Mouse (Mus musculus): Measurements from ENCODE around the gene Psme3.

Gene Psme3

DNA sequence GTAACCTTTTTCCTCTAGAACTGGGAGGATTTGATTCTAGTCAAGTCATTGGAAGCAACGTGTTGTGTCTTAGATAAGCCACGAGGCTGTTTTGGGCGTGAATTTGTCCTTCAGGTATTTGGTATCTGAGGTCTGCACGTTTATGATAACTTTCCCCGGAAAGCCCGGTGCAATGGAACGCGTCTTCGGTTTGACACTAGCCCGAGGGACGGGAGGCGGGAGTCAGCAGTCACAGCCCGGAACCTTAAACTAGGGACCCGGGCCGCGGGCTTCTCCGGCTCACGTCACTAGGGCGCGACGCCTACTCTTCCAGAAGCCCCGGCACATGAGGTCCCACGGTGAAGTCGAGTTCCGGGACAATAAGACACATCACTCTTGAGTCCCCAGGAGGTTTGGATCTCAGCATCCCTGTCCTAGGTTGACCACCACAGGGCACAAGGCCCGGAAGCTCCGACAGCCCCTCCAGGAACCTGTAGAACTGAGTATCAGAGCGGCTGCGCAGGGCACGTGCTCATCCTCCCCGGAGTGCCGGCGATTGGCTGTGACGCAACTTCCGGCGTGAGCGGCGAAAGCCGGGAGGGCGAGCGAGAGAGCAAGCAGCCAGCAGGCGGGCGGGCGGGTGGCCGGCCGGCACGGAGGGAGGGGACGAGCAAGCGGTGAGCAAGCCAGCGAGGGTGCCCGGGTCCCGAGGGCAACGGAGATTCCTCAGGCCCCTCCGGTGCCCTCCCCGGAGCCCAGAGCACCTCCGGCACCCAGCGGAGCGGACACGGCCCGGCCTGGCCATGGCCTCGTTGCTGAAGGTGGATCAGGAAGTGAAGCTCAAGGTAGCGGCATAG, at the start of gene Psme3:
Psme3 (plus strand) TSS at position 549 of the 836 bp plus-strand sequence.
- DNase-seq (ENCODE audit: low spot score in 2 of 2): peak; percentile 90 to 91

DNA sequence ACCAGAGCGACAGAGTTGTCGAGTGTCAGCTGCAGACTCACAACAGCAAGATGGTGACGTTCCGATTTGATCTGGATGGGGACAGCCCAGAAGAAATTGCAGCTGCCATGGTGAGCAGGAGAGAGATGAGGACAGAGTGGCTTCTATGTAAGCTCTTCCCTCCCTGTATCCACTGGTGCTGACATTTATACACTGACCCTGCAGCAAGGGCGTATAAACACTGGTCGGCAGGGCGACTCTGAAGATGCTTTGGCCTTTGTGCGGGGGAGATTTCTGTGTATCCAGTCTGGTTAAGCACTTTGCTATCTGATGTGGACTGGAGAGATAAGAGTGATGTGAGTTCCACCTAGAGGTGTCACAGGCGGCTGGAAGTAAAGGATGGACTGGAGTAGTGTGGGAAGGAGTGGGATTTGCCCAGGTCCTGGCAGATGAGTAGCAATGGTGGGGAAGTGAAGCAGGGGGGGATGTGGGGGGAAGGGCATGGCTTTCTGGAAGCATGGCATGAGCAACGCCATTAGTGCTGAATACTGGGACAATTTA, 46.4 kb upstream of the Psme3 start:
- DNase-seq (ENCODE audit: low spot score in 2 of 2): no peak

DNA sequence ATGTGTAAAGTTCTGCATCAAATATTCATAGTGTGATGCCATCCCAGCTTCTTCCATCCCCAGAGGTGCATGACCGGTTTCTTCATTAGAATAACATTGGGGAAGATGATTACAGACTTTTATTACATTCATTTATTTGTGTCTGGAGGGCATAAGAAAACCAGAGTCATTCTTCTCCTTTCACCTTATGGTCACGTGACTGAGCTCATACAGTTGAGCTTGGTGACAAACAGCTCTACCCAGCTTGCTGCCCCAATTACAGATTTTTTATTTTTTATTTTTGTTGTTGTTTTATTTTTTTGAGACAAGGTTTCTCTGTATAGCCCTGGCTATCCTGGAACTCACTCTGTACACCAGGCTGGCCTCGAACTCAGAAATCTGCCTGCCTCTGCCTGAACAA, 43.6 kb upstream of the Psme3 start:
- no peak for DNase-seq (ENCODE audit: low spot score in 2 of 2)

DNA sequence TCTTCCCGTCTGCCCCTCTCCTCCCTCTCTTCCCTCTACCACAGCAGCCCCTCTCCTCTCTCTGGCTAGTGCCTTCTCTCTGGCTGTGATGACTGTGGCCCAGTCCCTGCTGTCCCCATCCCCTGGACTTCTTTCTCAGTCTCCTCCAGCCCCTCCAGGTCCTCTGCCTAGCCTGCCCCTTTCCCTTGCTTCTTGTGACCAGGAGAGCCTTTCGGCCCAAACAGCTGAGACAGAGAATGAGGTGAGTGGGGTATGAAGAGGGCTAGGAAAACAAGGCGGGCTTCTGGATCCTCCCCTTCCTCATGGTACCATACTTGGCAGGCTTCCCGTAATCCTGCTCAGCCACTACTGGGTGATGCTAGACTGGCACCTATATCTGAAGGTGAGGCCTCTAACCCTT, 40.7 kb upstream of the Psme3 start:
- DNase-seq (ENCODE audit: low spot score in 2 of 2): no peak

DNA sequence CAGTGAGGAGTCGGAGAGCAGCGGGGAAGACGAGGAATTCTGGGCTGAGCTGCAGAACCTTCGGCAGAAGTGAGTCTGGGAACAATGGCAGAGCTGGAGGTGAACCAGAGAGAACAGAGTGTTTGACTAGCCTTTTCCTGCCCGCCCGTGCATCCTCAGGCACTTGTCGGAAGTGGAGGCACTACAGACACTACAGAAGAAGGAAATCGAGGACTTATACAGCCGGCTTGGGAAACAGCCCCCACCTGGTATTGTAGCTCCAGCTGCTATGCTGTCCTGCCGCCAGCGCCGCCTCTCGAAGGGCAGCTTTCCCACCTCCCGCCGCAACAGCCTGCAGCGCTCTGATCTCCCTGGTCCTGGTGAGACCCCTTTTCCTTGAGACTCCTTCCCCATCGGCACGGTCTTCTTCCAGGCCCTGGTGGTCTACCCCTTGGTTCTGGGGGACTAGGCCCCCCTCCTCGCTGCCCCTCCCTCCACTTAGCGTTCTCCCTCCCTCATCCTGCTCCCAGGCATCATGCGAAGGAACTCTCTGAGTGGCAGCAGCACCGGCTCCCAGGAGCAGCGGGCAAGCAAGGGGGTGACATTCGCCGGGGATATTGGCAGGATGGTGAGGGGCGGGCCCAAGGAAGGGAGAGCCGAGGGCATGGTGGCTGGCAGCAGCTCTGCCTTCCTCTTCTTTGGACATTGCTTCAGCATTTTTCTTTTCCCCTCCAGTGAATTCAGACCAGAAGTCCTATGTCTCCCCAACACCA, 39.5 kb upstream of the Psme3 start:
- no peak for DNase-seq (ENCODE audit: low spot score in 2 of 2)

DNA sequence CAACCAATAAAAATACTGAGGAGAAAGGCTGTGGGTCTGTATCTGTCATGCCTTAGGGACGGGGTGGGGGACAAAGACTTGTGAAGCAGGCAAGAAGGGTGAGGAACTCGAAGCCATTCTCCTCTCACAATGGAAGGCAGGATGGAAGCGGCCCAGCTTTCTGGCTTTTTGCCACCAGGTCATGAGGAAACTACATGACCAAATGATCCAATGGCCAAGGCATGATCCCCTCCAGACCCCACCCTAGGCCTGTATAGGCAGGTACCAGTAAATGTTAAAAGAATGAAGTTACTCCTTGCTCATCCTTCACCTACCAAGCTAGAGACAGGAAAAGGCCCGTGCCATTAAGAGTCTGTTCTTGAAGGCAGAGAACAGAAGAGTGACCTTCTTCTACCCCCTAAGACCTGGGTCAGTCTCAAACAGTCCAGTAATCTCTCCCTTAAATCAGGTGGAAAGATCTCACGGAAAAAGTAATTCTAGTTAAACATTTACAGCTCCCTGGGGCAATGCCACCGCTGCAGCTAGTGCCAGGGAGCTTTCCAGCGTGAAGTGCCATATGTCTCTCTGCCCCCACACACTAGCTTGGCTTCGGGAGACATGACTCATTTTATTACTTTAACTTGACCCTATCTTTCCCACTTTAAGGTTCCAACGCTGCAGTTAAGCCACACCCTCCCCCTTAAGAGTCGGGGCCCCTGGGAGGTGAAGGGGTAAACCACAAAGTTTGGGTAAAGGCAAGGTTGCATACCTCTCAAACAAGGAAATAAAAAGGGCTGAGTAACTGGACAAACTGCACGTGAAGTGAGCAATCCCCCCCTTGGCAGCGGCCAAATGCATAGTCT, 38.4 kb upstream of the Psme3 start:
- DNase-seq (ENCODE audit: low spot score in 2 of 2): no peak

DNA sequence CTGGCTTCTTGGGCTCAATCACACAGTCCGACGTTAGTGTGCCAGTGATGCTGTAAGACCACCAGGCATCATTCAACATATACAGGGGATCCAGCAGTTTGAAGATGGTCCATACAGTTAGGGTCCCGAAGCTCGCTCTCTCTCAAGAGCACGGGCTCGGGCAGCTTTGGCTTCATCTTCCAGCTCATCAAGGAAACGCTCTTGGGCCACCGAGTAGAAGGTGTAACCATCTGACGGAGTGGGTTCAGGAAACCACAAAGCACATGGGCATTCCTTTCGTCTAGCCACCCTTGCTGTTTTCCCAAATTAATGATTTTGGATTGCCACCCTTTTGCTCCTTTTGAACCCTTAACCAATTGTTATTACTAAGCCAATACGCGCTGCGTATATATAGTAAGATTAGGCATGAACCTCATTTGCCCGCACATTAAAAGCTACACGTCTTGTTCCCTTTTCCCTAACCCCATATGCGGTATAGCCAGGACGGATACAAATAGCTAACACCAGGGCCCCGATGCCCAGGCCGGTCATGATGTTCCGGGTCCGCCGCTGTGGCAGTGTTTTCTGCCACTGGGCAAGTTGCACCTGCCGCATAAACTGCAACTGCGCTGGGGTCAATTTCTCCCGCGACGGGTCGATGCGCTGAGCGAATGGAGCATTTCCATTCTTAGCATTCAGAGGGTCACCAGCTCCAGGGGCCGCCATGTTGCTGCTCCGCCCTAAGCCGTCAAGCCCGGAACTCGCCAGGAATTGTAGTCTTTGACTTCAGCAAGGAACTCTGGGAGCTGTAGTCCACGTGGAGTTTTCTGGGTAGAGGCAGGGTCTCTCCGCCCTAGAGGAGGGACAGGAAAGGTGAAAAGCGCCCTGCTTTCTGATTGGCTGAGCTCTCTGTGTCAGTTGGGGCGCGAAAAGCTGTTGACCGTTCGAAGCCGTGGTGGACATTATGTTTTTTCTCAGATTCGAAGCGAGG, 37.5 kb upstream of the Psme3 start, which contains the start of the genes Cntd1 and Coa3:
Cntd1 (plus strand) TSS at position 790 of the 970 bp plus-strand sequence.
Coa3 (minus strand) TSS at position 892 of the 970 bp plus-strand sequence.
- DNase-seq (ENCODE audit: low spot score in 2 of 2): peak; percentile 82 to 85

DNA sequence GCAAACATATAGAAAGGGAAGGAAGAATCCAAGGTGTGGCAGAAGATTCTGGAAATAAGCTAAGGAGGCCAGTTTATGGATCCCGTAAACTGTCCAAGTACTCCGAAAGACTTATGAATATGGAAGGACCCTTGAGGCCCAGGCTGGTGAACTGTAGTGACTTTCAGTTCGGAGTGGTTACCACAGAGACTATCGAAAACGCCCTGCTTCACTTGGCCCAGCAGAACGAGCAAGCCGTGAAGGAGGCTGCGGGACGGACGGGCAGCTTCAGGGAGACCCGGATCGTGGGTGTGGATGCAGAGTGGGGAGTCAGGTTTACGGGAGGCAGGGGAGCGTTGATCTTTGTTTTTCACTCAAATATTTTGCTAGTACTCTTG, 36.8 kb upstream of the Psme3 start:
- DNase-seq (ENCODE audit: low spot score in 2 of 2): no peak

DNA sequence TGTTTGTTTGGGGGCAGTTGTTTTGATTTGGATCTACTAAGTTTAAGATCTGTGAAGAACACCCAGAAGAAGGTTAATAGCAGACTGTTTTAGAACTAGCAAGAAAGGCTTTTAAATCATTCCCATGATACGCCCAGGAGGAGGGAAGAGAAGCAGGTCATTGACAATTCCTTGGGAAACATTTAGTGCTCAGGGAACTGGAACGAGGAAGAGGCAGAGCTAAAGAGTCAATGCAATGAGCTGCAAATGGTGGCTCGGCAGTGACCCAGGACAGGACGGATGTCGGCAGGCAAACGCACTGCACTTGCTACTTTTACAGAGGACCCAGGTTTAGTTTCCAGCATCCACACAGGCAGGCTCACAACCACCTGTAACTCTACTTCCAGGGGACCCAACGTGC, 35.2 kb upstream of the Psme3 start:
- no peak for DNase-seq (ENCODE audit: low spot score in 2 of 2)

DNA sequence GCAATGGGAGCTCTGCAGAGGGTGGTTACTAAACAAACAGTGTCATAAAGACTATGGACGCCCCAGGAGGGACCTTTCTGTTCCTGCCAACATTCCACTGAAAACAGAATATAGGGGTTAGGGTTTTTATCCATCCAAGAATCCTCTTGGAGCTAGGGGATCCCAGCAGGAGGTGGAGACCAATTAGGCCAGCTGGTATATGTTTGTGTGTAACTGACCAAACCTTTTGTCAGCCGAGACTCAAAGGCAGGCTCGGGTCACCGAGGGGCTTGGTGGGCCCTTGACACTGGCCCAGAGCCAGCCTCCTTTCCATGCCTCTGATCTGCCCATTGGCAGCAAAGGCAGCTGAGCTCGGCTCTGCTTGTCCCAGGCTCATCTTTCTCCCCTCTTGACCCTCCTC, 33.1 kb upstream of the Psme3 start:
- DNase-seq (ENCODE audit: low spot score in 2 of 2): no peak

DNA sequence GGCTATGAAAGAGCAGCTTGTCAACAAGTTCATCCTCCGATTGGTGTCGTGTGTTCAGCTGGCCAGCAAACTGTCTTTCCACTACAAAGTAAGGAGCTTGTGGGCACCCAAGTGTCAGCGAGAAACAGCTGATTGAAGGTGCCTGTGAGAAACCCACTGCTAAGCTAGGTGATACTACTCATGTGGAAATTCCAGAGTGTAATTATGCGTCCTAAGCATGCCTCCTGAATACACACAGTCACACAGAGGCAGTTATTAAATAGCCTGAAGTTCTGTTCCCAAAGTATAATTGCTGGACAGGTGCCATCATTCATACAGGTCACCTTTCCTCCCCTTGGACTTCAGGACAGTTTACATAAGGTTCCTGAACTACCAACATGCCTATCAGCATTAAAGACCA, 32.2 kb upstream of the Psme3 start:
- DNase-seq (ENCODE audit: low spot score in 2 of 2): no peak

DNA sequence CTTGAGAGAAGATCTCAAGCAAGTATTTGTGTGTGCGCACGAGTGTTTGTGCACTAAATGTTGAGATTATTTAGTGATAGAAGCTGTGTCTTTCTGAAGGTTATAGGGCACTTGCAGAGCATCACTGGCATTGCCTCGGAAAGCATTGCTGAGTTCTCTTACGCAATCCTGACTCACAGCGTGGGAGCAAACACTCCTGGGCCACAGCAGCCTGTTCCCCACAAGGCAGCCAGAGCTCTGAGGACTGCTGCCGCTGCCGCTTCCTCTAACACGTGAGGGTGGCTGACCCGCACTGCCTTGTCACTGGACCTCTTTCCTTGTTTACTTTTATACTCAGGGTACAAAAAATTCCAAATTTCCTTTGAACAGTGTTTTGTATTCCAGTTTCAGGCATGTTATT, 28.7 kb upstream of the Psme3 start:
- no peak for DNase-seq (ENCODE audit: low spot score in 2 of 2)

DNA sequence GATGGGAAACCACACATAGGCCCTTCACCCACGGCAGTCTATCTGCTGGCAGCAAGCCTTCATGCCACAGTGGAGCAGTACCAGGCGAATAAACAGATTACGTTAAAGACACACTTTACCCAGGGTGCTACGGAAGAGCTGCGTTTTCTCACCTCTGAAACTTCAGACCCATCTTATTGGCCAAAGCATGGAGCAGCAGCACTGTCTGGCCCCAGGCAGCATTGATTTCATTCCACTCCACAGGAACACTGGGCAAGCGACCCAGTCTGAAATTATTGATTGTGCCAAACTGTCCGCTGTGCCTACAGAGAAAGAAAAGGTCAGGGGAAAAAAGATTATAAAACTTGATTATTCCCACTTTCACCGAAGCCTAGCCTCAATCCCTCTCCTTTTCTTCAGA, 24.8 kb upstream of the Psme3 start:
- DNase-seq (ENCODE audit: low spot score in 2 of 2): no peak

DNA sequence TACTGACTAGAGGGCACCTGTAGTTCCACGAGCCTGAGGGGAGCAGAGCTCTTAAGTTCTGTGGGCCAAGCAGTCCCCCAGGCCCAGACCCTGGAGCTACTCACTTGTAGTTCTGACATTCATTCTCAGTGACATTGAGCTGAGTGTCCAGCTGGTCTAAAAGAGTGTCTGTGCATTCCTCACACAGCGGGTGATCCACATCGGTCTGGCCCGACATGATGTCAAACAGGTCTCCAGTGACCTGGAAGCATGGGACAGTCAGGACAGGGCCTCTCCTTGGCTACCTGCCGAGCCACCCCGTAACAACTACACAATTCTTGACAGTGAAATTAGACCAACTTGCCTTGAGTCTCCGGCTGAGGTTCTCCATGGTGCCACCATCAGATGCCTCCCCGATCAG, 20.8 kb upstream of the Psme3 start:
- DNase-seq (ENCODE audit: low spot score in 2 of 2): no peak

DNA sequence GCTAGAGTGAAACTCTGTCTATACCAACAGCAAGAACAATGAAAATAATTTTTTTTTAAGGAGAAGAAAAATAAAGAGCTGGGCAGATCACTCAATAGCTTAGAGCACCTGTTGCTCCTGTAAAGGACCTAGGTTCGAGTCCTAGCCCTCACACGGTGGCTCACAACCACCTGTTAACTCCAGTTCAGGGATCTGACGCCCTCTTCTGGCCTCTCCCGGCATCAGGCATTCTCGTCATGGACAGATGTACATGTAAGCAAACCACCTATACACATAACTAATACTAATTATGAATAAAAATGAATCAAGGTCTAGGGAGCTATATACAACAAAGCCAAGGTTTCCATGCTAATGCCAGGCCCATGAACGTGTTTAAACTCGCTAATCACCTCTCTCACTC, 15.1 kb upstream of the Psme3 start:
- DNase-seq (ENCODE audit: low spot score in 2 of 2): no peak

DNA sequence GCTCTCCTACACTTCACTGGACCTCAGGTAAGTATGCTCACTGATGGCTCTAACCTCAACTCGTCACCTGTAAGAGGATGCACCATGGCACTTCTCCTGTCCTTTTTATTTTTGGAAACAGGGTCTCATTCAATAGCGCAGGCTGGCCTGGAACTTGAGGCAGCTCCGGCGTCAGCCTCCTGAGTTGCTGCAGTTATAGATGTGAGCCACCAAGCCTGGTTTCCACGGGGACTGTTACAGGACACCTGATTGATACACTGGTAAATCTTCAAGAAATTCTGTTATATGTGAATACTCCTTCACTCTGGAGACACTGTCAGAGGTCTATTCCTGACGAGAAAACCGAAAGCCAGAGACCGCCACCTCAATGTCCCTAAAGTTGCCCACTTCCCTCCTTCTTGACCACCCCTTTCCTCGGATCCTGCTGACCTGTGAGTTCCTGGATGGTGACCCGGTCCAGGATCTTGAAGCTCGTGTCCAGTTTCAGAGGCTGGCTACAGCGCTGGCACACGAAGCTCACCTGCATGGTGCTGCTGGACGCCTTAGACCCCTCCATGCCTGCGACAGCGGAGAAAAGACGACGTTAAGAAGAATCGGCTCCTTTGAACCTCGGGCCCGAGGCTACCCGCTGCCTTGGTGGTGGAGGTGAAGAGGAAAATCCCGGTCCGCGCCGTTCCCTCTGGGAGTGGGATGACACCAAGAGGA, 14.6 kb upstream of the Psme3 start:
- no peak for DNase-seq (ENCODE audit: low spot score in 2 of 2)

DNA sequence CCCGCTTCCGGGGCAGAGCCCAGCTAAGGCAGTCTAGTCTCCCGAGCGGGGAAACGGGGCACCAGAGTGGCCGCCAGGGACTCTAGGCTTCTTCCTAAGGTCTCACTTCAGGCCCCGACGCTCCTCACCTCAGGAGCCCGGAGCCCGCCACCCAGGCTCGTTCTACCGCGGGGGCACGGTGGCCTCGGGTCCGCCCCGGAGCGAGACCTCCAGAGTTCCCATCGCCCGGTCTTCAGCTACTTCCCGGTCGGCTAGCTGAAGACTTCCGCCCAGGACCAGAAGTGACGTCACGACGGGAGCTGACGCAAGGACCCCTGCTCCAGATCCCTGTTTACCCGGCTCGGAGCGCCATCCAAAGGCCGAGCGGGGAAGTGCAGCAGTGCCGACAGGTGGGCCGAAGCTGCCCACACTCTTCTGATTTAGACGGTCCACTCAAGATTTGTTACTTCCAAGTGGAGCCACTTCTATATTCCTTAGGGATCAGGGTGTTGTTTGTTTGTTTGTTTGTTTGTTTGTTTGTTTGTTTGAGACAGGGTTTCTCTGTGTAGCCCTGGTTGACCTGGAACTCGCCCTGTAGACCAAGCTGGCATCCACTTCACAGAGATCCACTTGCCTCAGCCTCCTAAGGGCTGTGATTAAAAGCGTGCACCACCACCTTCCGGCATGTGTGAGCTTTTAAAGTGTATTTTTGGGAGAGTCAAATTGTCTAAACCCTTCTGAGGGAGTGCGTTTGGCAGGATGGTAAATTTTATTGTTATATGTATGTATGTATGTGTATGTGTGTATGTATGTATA, 13.8 kb upstream of the Psme3 start, which contains the start of gene Becn1:
Becn1 (minus strand) TSS at position 283 of the 795 bp plus-strand sequence.
- DNase-seq (ENCODE audit: low spot score in 2 of 2): peak; percentile 92 to 93

DNA sequence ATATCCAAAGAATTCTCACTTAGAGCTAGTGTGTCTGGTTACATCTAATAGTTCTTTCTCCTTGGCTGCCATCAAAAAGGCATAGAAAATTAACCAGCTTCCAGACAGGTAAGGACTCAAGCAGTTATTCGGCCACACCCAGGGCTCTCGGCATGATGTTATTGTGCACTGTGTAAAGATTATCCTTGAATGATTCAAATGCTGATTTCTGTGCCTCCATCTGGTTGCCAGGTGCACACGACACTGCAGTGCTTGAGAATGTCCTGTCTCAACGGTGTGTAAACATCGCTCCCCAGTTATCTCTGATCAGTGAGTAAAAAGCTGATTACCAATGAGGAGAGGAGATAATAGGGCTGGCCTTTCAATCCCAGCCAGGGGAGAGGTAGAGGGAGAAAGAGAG, 8.3 kb upstream of the Psme3 start:
- no peak for DNase-seq (ENCODE audit: low spot score in 2 of 2)

DNA sequence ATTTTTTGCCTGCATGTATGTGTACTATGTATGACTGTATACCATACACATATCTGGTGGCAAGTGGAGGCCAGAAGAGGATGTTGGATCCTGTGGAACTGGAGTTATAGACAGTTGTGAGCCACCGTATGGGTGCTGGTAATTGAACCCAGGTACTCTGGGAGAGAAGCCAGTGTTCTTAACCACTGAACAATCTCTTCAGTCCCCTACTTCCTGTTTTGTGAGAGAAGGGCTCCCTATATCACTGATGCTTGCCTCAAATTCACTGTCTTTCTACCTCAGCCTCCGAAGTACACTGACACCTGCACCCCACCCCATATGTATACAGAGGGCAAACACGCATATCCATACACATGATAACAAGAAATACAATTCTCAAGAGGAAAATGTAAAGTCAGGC, 4.9 kb upstream of the Psme3 start:
- no peak for DNase-seq (ENCODE audit: low spot score in 2 of 2)
